Mouse (Mus musculus) c-Kit-positive CD71-positive TER-119-negative erythroid progenitor cells, embryonic 14.5 days (primary cell): ENCODE data around the gene Gon4l.

Experiments used
- DNase-seq: peaks from one replicate; pipeline ENCODE4 v3.0.0-alpha.2; 2013; ENCODE audit warnings: low read depth

The Gon4l gene

GRCm38 (mm10) chr3:88912585-88912984 lies 77.6 kb downstream of the Gon4l start:
- no peak for DNase-seq

GRCm38 (mm10) chr3:88913511-88914383 lies 78.7 kb downstream of the Gon4l start, which contains the start of gene Msto1:
Gene Msto1 (minus strand): TSS chr3:88913999.
- DNase-seq: peak; percentile 89

GRCm38 (mm10) chr3:88914384-88914810 lies 79.4 kb downstream of the Gon4l start:
- DNase-seq: no peak

GRCm38 (mm10) chr3:88918981-88919380 lies 84.0 kb downstream of the Gon4l start:
- no peak for DNase-seq

GRCm38 (mm10) chr3:88921411-88921810 lies 86.4 kb downstream of the Gon4l start:
- DNase-seq: no peak

- DNase-seq: no peak
Measured at GRCm38 (mm10) chr3:88923989-88924591, 89.1 kb downstream of the Gon4l start.

- no peak for DNase-seq
Measured at GRCm38 (mm10) chr3:88925651-88926050, 90.6 kb downstream of the Gon4l start.

GRCm38 (mm10) chr3:88929501-88929900 lies 94.5 kb downstream of the Gon4l start:
- DNase-seq: no peak

- DNase-seq: no peak
Measured at GRCm38 (mm10) chr3:88939071-88939470, 104.0 kb downstream of the Gon4l start.

- no peak for DNase-seq
Measured at GRCm38 (mm10) chr3:88939749-88940148, 104.7 kb downstream of the Gon4l start.

GRCm38 (mm10) chr3:88942316-88942880 lies 107.4 kb downstream of the Gon4l start:
- no peak for DNase-seq

- DNase-seq: no peak
Measured at GRCm38 (mm10) chr3:88944109-88944508, 109.1 kb downstream of the Gon4l start.

- DNase-seq: peak; percentile 74
Measured at GRCm38 (mm10) chr3:88949786-88950575, 115.0 kb downstream of the Gon4l start.

- peak; percentile 54 for DNase-seq
Measured at GRCm38 (mm10) chr3:88950576-88951326, 115.7 kb downstream of the Gon4l start, which contains the start of the genes Ash1l and Dap3. Gene Ash1l (plus strand): TSS chr3:88950622. Gene Dap3 (minus strand): TSS chr3:88951181.

GRCm38 (mm10) chr3:88951327-88951800 lies 116.3 kb downstream of the Gon4l start:
- DNase-seq: no peak

- DNase-seq: no peak
Measured at GRCm38 (mm10) chr3:88953246-88953645, 118.2 kb downstream of the Gon4l start.

- DNase-seq: no peak
Measured at GRCm38 (mm10) chr3:88953736-88954135, 118.7 kb downstream of the Gon4l start.
